Mouse (Mus musculus) embryo, embryonic 11.5 days (tissue): ENCODE data around the gene Rabgap1l.
"Not testable (repeated sequence)": the region's sequence is repeated elsewhere in the genome, so short reads cannot be mapped to it uniquely, and the experiment has no call there.

Experiments used
- DNase-seq: peaks from one replicate; pipeline ENCODE4 v3.0.0-alpha.2; 2012; ENCODE audit warnings: low read depth, low spot score

The Rabgap1l gene

GRCm38 (mm10) chr1:160286400-160287057 is 506.5 kb downstream of the Rabgap1l start:
- DNase-seq = no peak

GRCm38 (mm10) chr1:160284241-160284640 is 508.8 kb downstream of the Rabgap1l start:
- no peak for DNase-seq

- not testable (repeated sequence) for DNase-seq
These were observed 510.7 kb downstream of the Rabgap1l start for GRCm38 (mm10) chr1:160282166-160282874.

- no peak for DNase-seq
These were observed 511.5 kb downstream of the Rabgap1l start for GRCm38 (mm10) chr1:160281337-160282084.

- no peak for DNase-seq
These were observed 512.4 kb downstream of the Rabgap1l start for GRCm38 (mm10) chr1:160280603-160281002.

- no peak for DNase-seq
These were observed 514.9 kb downstream of the Rabgap1l start for GRCm38 (mm10) chr1:160277940-160278682.

- no peak for DNase-seq
These were observed 517.8 kb downstream of the Rabgap1l start for GRCm38 (mm10) chr1:160275248-160275647.

- no peak for DNase-seq
These were observed 519.8 kb downstream of the Rabgap1l start for GRCm38 (mm10) chr1:160273133-160273743.

- DNase-seq = no peak
These were observed 521.6 kb downstream of the Rabgap1l start for GRCm38 (mm10) chr1:160271282-160271967.

- no peak for DNase-seq
These were observed 524.7 kb downstream of the Rabgap1l start for GRCm38 (mm10) chr1:160268322-160268721.

- DNase-seq = no peak
These were observed 529.2 kb downstream of the Rabgap1l start for GRCm38 (mm10) chr1:160263630-160264346.

GRCm38 (mm10) chr1:160263053-160263452 is 530.0 kb downstream of the Rabgap1l start:
- no peak for DNase-seq

GRCm38 (mm10) chr1:160262415-160262814 is 530.6 kb downstream of the Rabgap1l start:
- no peak for DNase-seq

- DNase-seq = no peak
These were observed 531.2 kb downstream of the Rabgap1l start for GRCm38 (mm10) chr1:160261849-160262248.

- DNase-seq = no peak
These were observed 532.4 kb downstream of the Rabgap1l start for GRCm38 (mm10) chr1:160260605-160261004.

GRCm38 (mm10) chr1:160259884-160260283 is 533.1 kb downstream of the Rabgap1l start:
- DNase-seq = no peak

- DNase-seq = no peak
These were observed 539.9 kb downstream of the Rabgap1l start for GRCm38 (mm10) chr1:160253108-160253507.

- DNase-seq = no peak
These were observed 541.5 kb downstream of the Rabgap1l start for GRCm38 (mm10) chr1:160251388-160252007.

GRCm38 (mm10) chr1:160250782-160251181 is 542.2 kb downstream of the Rabgap1l start:
- no peak for DNase-seq

GRCm38 (mm10) chr1:160249786-160250185 is 543.2 kb downstream of the Rabgap1l start:
- no peak for DNase-seq
